Mouse (Mus musculus): ENCODE measurements at regions not wholly inside any gene's neighbourhood (a gene's known extent, or its start where the extent isn't known, plus 50 kb on each side); places are given as distances from the start of the nearest gene placed in this dataset.
"Not testable (repeated sequence)": the region's sequence is repeated elsewhere in the genome, so short reads cannot be mapped to it uniquely, and the experiment has no call there.

GRCm38 (mm10) chr17:17293932-17294534, 80.1 kb upstream of the Riok2 start:
- H3K27ac ChIP-seq = peak overlapping the region; percentile 69; the same call in 1 of the 2 replicates
- H3K4me3 ChIP-seq = peak overlapping the region; percentile 57
- peak; percentile 94 for DNase-seq (ENCODE audit: low spot score)
- 0% methylated on average over 13 of the region's 13 CpGs for WGBS
- H3K36me3 ChIP-seq; H3K9me3 ChIP-seq; H3K27me3 ChIP-seq (ENCODE audit: insufficient read depth, poor library complexity, severe bottlenecking); H3K4me1 ChIP-seq: not testable (repeated sequence)

DNA sequence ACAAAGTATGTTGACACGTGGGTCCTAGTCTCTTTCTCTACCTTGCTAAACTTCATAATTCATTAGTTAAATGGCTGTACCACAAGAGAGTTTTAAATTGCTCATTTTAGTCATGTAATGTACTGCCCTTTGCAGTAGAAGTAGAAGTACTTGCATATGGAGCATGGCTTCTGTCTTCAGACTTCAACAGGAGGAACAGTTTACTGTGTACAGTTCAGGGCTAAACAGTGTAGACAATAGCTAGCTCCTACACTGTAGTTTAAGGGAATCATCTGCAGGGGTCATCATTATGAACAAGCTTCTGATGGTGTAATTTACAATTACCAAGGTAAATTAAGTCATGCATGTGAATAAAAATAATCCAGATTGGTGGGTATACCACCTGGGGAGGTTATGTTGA, 79.1 kb upstream of the Riok2 start:
- H3K4me3 ChIP-seq = peak overlapping the region; percentile 57
- not testable (repeated sequence) for H3K36me3 ChIP-seq; DNase-seq (ENCODE audit: low spot score); H3K27me3 ChIP-seq (ENCODE audit: insufficient read depth, poor library complexity, severe bottlenecking); H3K9me3 ChIP-seq; H3K4me1 ChIP-seq; H3K27ac ChIP-seq
- WGBS = 4% methylated on average over 1 of the region's 1 CpGs

DNA sequence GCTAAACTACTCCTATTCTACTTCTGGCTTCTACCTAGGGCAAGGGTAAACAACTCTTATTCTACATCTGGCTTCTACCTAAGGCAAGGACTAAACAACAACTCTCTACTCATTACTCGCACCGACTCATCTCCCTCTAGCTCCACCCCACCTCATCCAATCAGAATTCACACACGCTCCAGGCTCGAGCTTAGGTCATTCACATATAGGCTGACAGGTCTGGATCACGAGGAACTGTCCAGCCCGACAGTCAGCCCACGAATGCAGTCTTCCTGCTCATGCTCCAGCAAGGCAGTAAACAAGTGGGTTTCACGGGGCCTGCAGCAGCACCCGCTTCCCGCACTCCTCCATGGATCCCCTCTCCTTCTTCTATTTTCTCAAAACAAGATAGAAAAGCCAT, 70.6 kb upstream of the Riok2 start:
- H3K27ac ChIP-seq; H3K27me3 ChIP-seq (ENCODE audit: insufficient read depth, poor library complexity, severe bottlenecking); H3K4me1 ChIP-seq; H3K4me3 ChIP-seq; H3K9me3 ChIP-seq; DNase-seq (ENCODE audit: low spot score); H3K36me3 ChIP-seq: not testable (repeated sequence)
- WGBS = 94% methylated on average over 10 of the region's 10 CpGs
